Mouse (Mus musculus) liver, postnatal 0 days (tissue): ENCODE measurements around the gene Smim14. TPM values are rescaled to one million over a fixed set of nuclear protein-coding genes. Genes with fewer than 3 reads are reported as not detected.

ENCODE experiments used
- ATAC-seq: fragments of 200-750 bp; cut with Nextera tagmentation; 2 replicates; pipeline ENCODE4 v1.8.0; 2017; ENCODE audit warnings: mild to moderate bottlenecking, moderate library complexity
- DNase-seq: peaks from one replicate; pipeline ENCODE4 v3.0.0-alpha.2; 2016
- H3K27ac ChIP-seq: fragments of 300-500 bp; sonication (generic); 2 replicates; pipeline ENCODE4 v1.5.1; 2014; ENCODE audit warnings: antibody characterized with exemption, moderate library complexity, mild to moderate bottlenecking, low read depth
- H3K27me3 ChIP-seq: fragments of 300-500 bp; sonication (generic); 2 replicates; pipeline ENCODE4 v1.6.1; 2014; ENCODE audit warnings: low read length, control low read depth, mixed read lengths; ENCODE audit not compliant: insufficient read depth
- H3K36me3 ChIP-seq: fragments of 300-500 bp; sonication (generic); replicated peaks from 2 replicates; pipeline ENCODE4 v1.6.1; 2014; ENCODE audit warnings: mild to moderate bottlenecking, control low read depth, low read length, moderate library complexity, mixed read lengths; ENCODE audit not compliant: insufficient read depth
- H3K4me1 ChIP-seq: fragments of 300-500 bp; sonication (generic); 2 replicates; pipeline ENCODE4 v1.6.1; 2014; ENCODE audit warnings: antibody characterized with exemption, mild to moderate bottlenecking, control low read depth; ENCODE audit not compliant: insufficient read depth
- H3K4me2 ChIP-seq: fragments of 300-500 bp; sonication (generic); 2 replicates; pipeline ENCODE4 v1.6.1; 2014; ENCODE audit warnings: low read depth, mild to moderate bottlenecking, low read length, moderate library complexity, mixed read lengths
- H3K4me3 ChIP-seq: fragments of 300-500 bp; sonication (generic); 2 replicates; pipeline ENCODE4 v1.5.1; 2014; ENCODE audit warnings: low read depth, low read length
- H3K9ac ChIP-seq: fragments of 300-500 bp; sonication (generic); replicated peaks from 2 replicates; pipeline ENCODE4 v1.6.1; 2014; ENCODE audit warnings: mild to moderate bottlenecking, moderate library complexity
- H3K9me3 ChIP-seq: fragments of 300-500 bp; sonication (generic); 2 replicates; pipeline ENCODE4 v1.6.1; 2016; ENCODE audit warnings: mild to moderate bottlenecking, control low read depth, low read length, mixed read lengths
- CTCF ChIP-seq: sonication (generic); IDR thresholded peaks from 2 replicates; pipeline ENCODE4 v1.5.1; 2016; ENCODE audit warnings: antibody characterized with exemption, low read depth
- EP300 ChIP-seq: IDR thresholded peaks from 2 replicates; pipeline ENCODE4 v1.6.1; 2016; ENCODE audit warnings: antibody characterized with exemption, low read depth, mild to moderate bottlenecking
- WGBS: fragments of 180-500 bp; shearing (Covaris S2); extraction: QIAGEN DNeasy Blood & Tissue Kit; methylation state at CpG from one replicate; pipeline ENCODE4 v1.1.7; 2014; ENCODE audit not compliant: insufficient replicate concordance; 5-methylcytosine and 5-hydroxymethylcytosine counted together
- polyA plus RNA-seq: library from polyadenylated mRNA; unstranded; fragments of >200 nt; fragmentation: Nextera tagmentation; extraction: Ambion mirVana; gene quantifications from 2 replicates; pipeline ENCODE4 v1.2.1, GENCODE M21; 2015

The Smim14 gene
- polyA plus RNA-seq, 1 experiment from 2014 or later: 91.0 TPM

DNA sequence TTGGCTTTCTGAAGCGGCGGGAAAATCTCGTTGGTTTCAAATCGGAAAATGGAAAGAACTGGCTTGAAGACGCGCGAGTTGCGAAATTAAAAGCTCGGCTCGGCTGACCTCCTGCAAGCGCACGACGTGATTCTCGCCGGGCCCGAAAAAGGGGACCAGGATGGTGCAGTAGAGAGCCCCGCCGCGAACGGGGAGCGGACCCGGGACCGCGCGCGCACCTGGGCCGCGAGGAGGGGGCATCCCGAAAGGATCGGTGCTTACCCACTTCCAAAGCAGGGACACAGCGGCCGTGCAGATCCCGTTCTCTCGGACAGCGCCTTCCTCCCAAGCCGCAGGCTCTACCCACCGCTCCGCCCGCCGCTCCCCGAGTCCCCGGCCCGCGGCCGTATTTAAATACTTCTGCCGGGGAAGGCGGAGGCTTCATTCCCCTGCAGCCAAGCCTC lies 101.6 kb downstream of the Smim14 start:
- H3K27ac ChIP-seq: peak overlapping the region; percentile 19
- H3K36me3 ChIP-seq: no peaks in the 10 kb centered on the region
- ATAC-seq: peak; percentile 33; the same call in 1 of the 2 replicates
- H3K27me3 ChIP-seq: no peaks in the 10 kb centered on the region
- H3K4me2 ChIP-seq: peak overlapping the region; percentile 66
- under 1% methylated on average over 25 of the region's 47 CpGs for WGBS
- H3K9me3 ChIP-seq: no peaks in the 10 kb centered on the region
- peak overlapping the region; percentile 89 for H3K4me3 ChIP-seq
- H3K9ac ChIP-seq: peak overlapping the region; percentile 55
- no peak for DNase-seq
- TF ChIP-seq CTCF: no peak
- no peak for TF ChIP-seq EP300
- H3K4me1 ChIP-seq: peaks cover 5% of the 10 kb centered on the region

DNA sequence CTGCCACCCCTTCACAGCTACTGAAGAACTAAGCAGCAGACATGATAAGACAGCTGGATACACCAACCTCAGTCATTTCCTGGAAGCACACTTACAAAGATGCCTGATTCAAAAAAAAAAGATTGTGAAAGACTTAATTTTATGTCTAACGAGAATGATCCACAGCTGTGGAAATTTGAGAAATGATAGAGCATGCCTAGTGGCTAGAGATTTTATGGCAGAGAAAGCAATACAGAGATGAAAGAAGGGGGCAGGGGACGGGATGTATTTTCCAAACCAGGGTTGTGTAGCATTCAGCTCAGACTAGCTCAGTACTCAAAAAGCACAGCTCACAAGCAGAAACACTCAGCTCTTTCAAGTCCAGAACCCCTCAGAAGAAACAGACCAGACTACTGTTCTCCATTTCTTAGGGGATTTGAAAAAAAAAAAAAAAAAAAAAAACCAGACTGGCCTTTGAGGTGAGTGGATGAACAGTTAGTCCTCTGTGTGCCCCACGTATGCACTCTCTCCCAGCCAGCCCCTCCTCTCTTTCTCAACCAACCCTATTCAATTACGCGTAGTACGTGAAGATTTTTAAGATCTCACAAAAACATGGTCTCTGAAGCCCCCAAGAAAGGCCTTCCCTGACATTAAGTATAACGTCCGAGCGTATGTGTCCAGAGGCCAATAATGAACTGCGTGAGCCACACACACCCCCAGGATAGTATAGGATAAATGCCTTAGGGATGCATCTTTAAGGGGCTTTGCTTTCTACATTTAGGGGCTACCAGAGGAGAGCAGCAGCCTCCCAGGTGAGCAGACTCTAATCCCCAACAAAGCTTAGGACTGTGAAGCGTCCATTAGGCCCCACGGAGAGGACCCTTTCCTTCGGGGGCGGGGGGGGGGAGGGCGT lies 102.3 kb downstream of the Smim14 start:
- peak overlapping the region; percentile 19 for H3K27ac ChIP-seq
- TF ChIP-seq EP300 (no peak), CTCF (no peak)
- peaks cover 5% of the 10 kb centered on the region for H3K4me1 ChIP-seq
- DNase-seq (no peak), ATAC-seq (no peak)
- peak overlapping the region; percentile 66 for H3K4me2 ChIP-seq
- H3K27me3 ChIP-seq: no peaks in the 10 kb centered on the region
- H3K9ac ChIP-seq: peak overlapping the region; percentile 55
- 20% methylated on average over 14 of the region's 15 CpGs for WGBS
- peak overlapping the region; percentile 89 for H3K4me3 ChIP-seq
- H3K36me3 ChIP-seq: no peaks in the 10 kb centered on the region
- H3K9me3 ChIP-seq: no peaks in the 10 kb centered on the region

- no peaks in the 10 kb centered on the region; the same call in none of the 2 replicates for H3K36me3 ChIP-seq
- ATAC-seq (no peak), DNase-seq (no peak)
- TF ChIP-seq CTCF (no peak), EP300 (no peak)
- peaks cover 6% of the 10 kb centered on the region for H3K4me1 ChIP-seq
- no peaks in the 10 kb centered on the region for H3K27me3 ChIP-seq
- H3K4me2 ChIP-seq: no peak overlapping the region
- no peaks in the 10 kb centered on the region for H3K9me3 ChIP-seq
- H3K9ac ChIP-seq: no peak overlapping the region
- H3K27ac ChIP-seq: no peak overlapping the region
- 77% methylated on average over 5 of the region's 5 CpGs for WGBS
- H3K4me3 ChIP-seq: no peak overlapping the region
Measured at GRCm38 (mm10) chr5:65429441-65429840, 107.5 kb downstream of the Smim14 start.

DNA sequence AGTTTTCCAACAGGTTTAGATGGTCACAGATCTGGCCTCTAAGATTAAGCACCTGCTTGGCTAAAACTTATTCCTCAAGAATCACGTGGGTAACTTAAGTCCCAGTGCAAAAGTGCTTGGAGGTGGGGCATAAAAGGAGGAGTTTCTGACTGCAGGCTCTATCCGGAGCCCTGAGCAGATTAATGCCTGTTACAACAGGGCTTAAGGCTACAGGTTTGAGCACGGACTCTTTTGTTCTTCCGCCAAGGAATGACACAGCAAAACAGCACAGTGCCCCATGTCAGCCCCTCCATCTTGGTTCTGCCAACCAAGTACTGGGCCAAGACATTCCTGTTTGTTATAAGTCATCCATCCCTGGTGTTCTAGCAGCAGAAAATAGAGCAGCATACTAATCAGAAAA lies 108.7 kb downstream of the Smim14 start:
- 0 out of 2 replicates have a peak, but pooled peaks cover 3% of the 10 kb centered on the region for H3K4me1 ChIP-seq
- no peak overlapping the region for H3K27ac ChIP-seq
- H3K4me3 ChIP-seq: no peak overlapping the region
- no peaks in the 10 kb centered on the region for H3K27me3 ChIP-seq
- TF ChIP-seq EP300 (no peak), CTCF (no peak)
- no peak for ATAC-seq
- no peaks in the 10 kb centered on the region; the same call in none of the 2 replicates for H3K36me3 ChIP-seq
- no peak for DNase-seq
- no peak overlapping the region for H3K9ac ChIP-seq
- no peak overlapping the region for H3K4me2 ChIP-seq
- H3K9me3 ChIP-seq: no peaks in the 10 kb centered on the region
- 51% methylated on average over 4 of the region's 4 CpGs for WGBS

GRCm38 (mm10) chr5:65425251-65425650 lies 111.7 kb downstream of the Smim14 start:
- DNase-seq: no peak
- no peak for ATAC-seq
- no peaks in the 10 kb centered on the region for H3K27me3 ChIP-seq
- WGBS: 70% methylated on average over 5 of the region's 5 CpGs
- TF ChIP-seq CTCF: no peak
- TF ChIP-seq EP300: no peak
- no peak overlapping the region for H3K4me3 ChIP-seq
- H3K9ac ChIP-seq: no peak overlapping the region
- H3K4me1 ChIP-seq: 0 out of 2 replicates have a peak, but pooled peaks cover 3% of the 10 kb centered on the region
- H3K36me3 ChIP-seq: peaks cover 14% of the 10 kb centered on the region
- no peak overlapping the region for H3K27ac ChIP-seq
- H3K9me3 ChIP-seq: no peaks in the 10 kb centered on the region
- no peak overlapping the region for H3K4me2 ChIP-seq

DNA sequence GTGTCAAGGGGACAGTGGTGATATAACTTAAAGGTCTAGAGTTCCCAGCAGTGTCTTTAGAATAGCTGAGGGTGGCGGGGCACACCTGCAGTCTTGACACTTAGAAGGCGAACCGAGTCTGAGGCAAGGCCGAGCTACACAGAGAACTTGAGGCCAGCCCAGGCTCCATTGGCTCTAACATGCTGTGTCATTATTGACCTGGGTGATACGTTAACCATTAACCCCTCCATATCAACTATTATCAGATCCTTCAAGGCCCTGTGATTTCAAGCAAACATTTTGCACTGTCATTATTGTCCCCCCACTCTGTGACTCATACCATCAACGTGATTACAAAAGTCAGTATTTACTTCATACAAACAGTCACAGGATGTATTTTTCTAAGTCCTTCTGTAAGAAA lies 112.8 kb downstream of the Smim14 start:
- peak; percentile 81 for ATAC-seq
- TF ChIP-seq CTCF: no peak
- TF ChIP-seq EP300: 0 out of 2 replicates have a peak, but pooled peaks have one; percentile 30
- no peak for DNase-seq
- WGBS: 60% methylated on average over 6 of the region's 6 CpGs
- Histone ChIP-seq H3K27ac (no peak overlapping the region), H3K9ac (no peak overlapping the region), H3K27me3 (no peaks in the 10 kb centered on the region), H3K4me3 (no peak overlapping the region), H3K9me3 (no peaks in the 10 kb centered on the region), H3K4me1 (0 out of 2 replicates have a peak, but pooled peaks cover 3% of the 10 kb centered on the region), H3K36me3 (peaks cover 14% of the 10 kb centered on the region), H3K4me2 (no peak overlapping the region)
